Mouse (Mus musculus) CH12.LX (cell line): ENCODE results near the gene Htt. TPM values are rescaled to one million over a fixed set of nuclear protein-coding genes. Genes with fewer than 3 reads are reported as not detected.

ENCODE experiments used
- DNase-seq: peaks from one replicate; pipeline ENCODE4 v3.0.0-alpha.2; 2013; ENCODE audit errors: extremely low read depth
- H3K27ac ChIP-seq: 2 replicates; pipeline ENCODE4 v1.5.1; 2012; ENCODE audit warnings: low read depth, mild to moderate bottlenecking, control low read depth, moderate library complexity; ENCODE audit not compliant: insufficient read depth
- H3K27me3 ChIP-seq: replicated peaks from 2 replicates; pipeline ENCODE3; 2012; ENCODE audit warnings: inconsistent platforms
- H3K36me3 ChIP-seq, 2 experiments: replicated peaks in 1 of 2; 2 replicates each; pipeline versions ENCODE3 to v1.6.1; 2012; ENCODE audit warnings: inconsistent platforms in 1 of 2, low read length in 1 of 2, mild to moderate bottlenecking in 1 of 2, mixed read lengths in 1 of 2, moderate library complexity in 1 of 2; ENCODE audit not compliant: control insufficient read depth in 1 of 2, insufficient read depth in 1 of 2
- H3K4me1 ChIP-seq, 2 experiments: 2 replicates each; pipeline ENCODE4 v1.6.1; 2012; ENCODE audit warnings: inconsistent platforms in 1 of 2, moderate library complexity in 1 of 2; ENCODE audit not compliant: insufficient read depth in 2 of 2, control insufficient read depth in 1 of 2
- H3K4me2 ChIP-seq: 2 replicates; pipeline ENCODE4 v1.6.1; 2012; ENCODE audit warnings: low read depth, mild to moderate bottlenecking, control low read depth; ENCODE audit not compliant: poor library complexity, insufficient read depth, severe bottlenecking
- H3K4me3 ChIP-seq, 3 experiments: fragments of 150-350 bp in 1 of 3; sonication (generic) in 1 of 3; replicated peaks in 1 of 3; 2 replicates each; pipeline versions ENCODE3 to v1.5.1; 2011 to 2012; ENCODE audit warnings: low read depth in 2 of 3, low read length in 2 of 3, mild to moderate bottlenecking in 2 of 3, moderate library complexity in 2 of 3, control low read depth in 1 of 3, improper control_type of control experiment in 1 of 3, inconsistent platforms in 1 of 3, mixed read lengths in 1 of 3; ENCODE audit not compliant: poor library complexity in 1 of 3
- H3K79me2 ChIP-seq: replicated peaks from 2 replicates; pipeline ENCODE4 v1.6.1; 2012; ENCODE audit warnings: mild to moderate bottlenecking, moderate library complexity; ENCODE audit not compliant: control insufficient read depth, poor library complexity, insufficient read depth, severe bottlenecking; ENCODE audit errors: extremely low read depth
- H3K9ac ChIP-seq: 2 replicates; pipeline ENCODE4 v1.6.1; 2012; ENCODE audit warnings: low read depth, mild to moderate bottlenecking, control low read depth, moderate library complexity; ENCODE audit not compliant: insufficient read depth
- H3K9me3 ChIP-seq: replicated peaks from 2 replicates; pipeline ENCODE3; 2012; ENCODE audit warnings: low read length, inconsistent platforms, mixed read lengths
- BHLHE40 ChIP-seq: IDR thresholded peaks from 2 replicates; pipeline ENCODE4 v1.6.1; 2011; ENCODE audit warnings: mild to moderate bottlenecking, low read depth, low read length, improper control_type of control experiment
- CHD1 ChIP-seq: IDR thresholded peaks from 2 replicates; pipeline ENCODE4 v1.6.1; 2012; ENCODE audit warnings: low read depth, low read length, improper control_type of control experiment, inconsistent platforms
- CTCF ChIP-seq, 2 experiments: IDR thresholded peaks in 1 of 2; conservative IDR thresholded peaks in 1 of 2; 2 replicates each; pipeline ENCODE4 v1.5.1; 2011 to 2012; ENCODE audit warnings: low read depth in 2 of 2, low read length in 2 of 2, improper control_type of control experiment in 1 of 2, inconsistent platforms in 1 of 2, mild to moderate bottlenecking in 1 of 2, moderate library complexity in 1 of 2
- E2F4 ChIP-seq: IDR thresholded peaks from 2 replicates; pipeline ENCODE4 v1.6.1; 2011; ENCODE audit warnings: low read depth, low read length, improper control_type of control experiment; ENCODE audit not compliant: insufficient replicate concordance
- EP300 ChIP-seq: IDR thresholded peaks from 2 replicates; pipeline ENCODE4 v1.6.1; 2011; ENCODE audit warnings: low read length, improper control_type of control experiment
- ETS1 ChIP-seq: conservative IDR thresholded peaks from 2 replicates; pipeline ENCODE4 v1.6.1; 2012; ENCODE audit warnings: low read depth, mild to moderate bottlenecking, inconsistent platforms, low read length, improper control_type of control experiment, moderate library complexity
- GABPA ChIP-seq: IDR thresholded peaks from 2 replicates; pipeline ENCODE4 v1.6.1; 2012; ENCODE audit warnings: low read depth, low read length, improper control_type of control experiment, inconsistent platforms; ENCODE audit not compliant: insufficient replicate concordance
- HCFC1 ChIP-seq: IDR thresholded peaks from 2 replicates; pipeline ENCODE4 v1.6.1; 2012; ENCODE audit warnings: low read depth, mild to moderate bottlenecking, inconsistent platforms, low read length, improper control_type of control experiment
- IRF4 ChIP-seq: IDR thresholded peaks from 2 replicates; pipeline ENCODE4 v1.6.1; 2014; ENCODE audit warnings: low read depth, mild to moderate bottlenecking, inconsistent platforms, low read length, improper control_type of control experiment
- MAFK ChIP-seq: IDR thresholded peaks from 2 replicates; pipeline ENCODE4 v1.6.1; 2011; ENCODE audit warnings: low read length, improper control_type of control experiment; ENCODE audit not compliant: insufficient replicate concordance
- MAX ChIP-seq: IDR thresholded peaks from 2 replicates; pipeline ENCODE4 v1.6.1; 2011; ENCODE audit warnings: low read length, improper control_type of control experiment
- MAZ ChIP-seq: IDR thresholded peaks from 2 replicates; pipeline ENCODE4 v1.6.1; 2012; ENCODE audit warnings: low read depth, mild to moderate bottlenecking, inconsistent platforms, low read length, improper control_type of control experiment, moderate library complexity
- MXI1 ChIP-seq: IDR thresholded peaks from 2 replicates; pipeline ENCODE4 v1.6.1; 2011; ENCODE audit warnings: mild to moderate bottlenecking, low read depth, low read length, improper control_type of control experiment
- NRF1 ChIP-seq: IDR thresholded peaks from 2 replicates; pipeline ENCODE4 v1.6.1; 2014; ENCODE audit warnings: low read depth, mild to moderate bottlenecking, inconsistent platforms, low read length, improper control_type of control experiment, moderate library complexity
- POLR2A ChIP-seq: IDR thresholded peaks from 2 replicates; pipeline ENCODE4 v1.6.1; 2011; ENCODE audit warnings: low read depth, mild to moderate bottlenecking, improper control_type of control experiment, low read length
- POLR2AphosphoS2 ChIP-seq: IDR thresholded peaks from 2 replicates; pipeline ENCODE4 v1.6.1; 2011; ENCODE audit warnings: low read depth, low read length, improper control_type of control experiment
- RCOR1 ChIP-seq: conservative IDR thresholded peaks from 2 replicates; pipeline ENCODE4 v1.6.1; 2012; ENCODE audit warnings: low read depth, mild to moderate bottlenecking, inconsistent platforms, low read length, improper control_type of control experiment
- TBP ChIP-seq: conservative IDR thresholded peaks from 2 replicates; pipeline ENCODE4 v1.6.1; 2011; ENCODE audit warnings: low read depth, low read length, improper control_type of control experiment
- TCF12 ChIP-seq: IDR thresholded peaks from 2 replicates; pipeline ENCODE4 v1.6.1; 2014; ENCODE audit warnings: low read depth, mild to moderate bottlenecking, inconsistent platforms, low read length, improper control_type of control experiment
- UBTF ChIP-seq: IDR thresholded peaks from 2 replicates; pipeline ENCODE4 v1.6.1; 2012; ENCODE audit warnings: low read depth, mild to moderate bottlenecking, inconsistent platforms, low read length, improper control_type of control experiment, moderate library complexity
- USF2 ChIP-seq: conservative IDR thresholded peaks from 2 replicates; pipeline ENCODE4 v1.6.1; 2011; ENCODE audit warnings: low read depth, low read length, improper control_type of control experiment
- ZC3H11A ChIP-seq: IDR thresholded peaks from 2 replicates; pipeline ENCODE4 v1.6.1; 2012; ENCODE audit warnings: low read depth, mild to moderate bottlenecking, inconsistent platforms, low read length, improper control_type of control experiment
- dilution Hi-C: fragments of 300-500 bp; cut with MboI; formaldehyde crosslinking; loops from 2 replicates; pipeline ENCODE4 v1.14.3; 2020; ENCODE audit warnings: low sequenced_read_pairs; ENCODE audit not compliant: extremely low pct_unique_long_range_greater_than_20kb, extremely low pct_ligation_motif_present
- in situ Hi-C: fragments of 300-500 bp; cut with MboI; formaldehyde crosslinking; loops from 3 replicates; pipeline ENCODE4 v1.14.3; 2019; ENCODE audit warnings: low sequenced_read_pairs, low pct_ligation_motif_present, low pct_unique_long_range_greater_than_20kb, mixed read lengths
- polyA plus RNA-seq: library from polyadenylated mRNA; unstranded; fragments of >175 nt; gene quantifications from 2 replicates; pipeline ENCODE4 v1.2.1, GENCODE M21; 2012; ENCODE audit warnings: low read depth; ENCODE audit not compliant: insufficient read length
- total RNA-seq, 2 experiments: library from RNA; depleted of rRNA; stranded (reverse); fragments of 300-350 nt in 1 of 2; fragments of >200 nt in 1 of 2; gene quantifications; 2 replicates each; pipeline ENCODE4 v1.2.3; 2012 to 2014

Gene Htt
- total and polyA plus RNA-seq, 3 experiments, result 10.2 to 18.1 (median 18.1) TPM

- H3K4me2 ChIP-seq, result no peak overlapping the region
- H3K79me2 ChIP-seq, result no peaks in the 10 kb centered on the region
- DNase-seq, result no peak
- H3K27me3 ChIP-seq, result no peaks in the 10 kb centered on the region
- H3K9ac ChIP-seq, result no peak overlapping the region
- H3K4me1 ChIP-seq, result peaks cover 0 to 7% of the 10 kb centered on the region in 2 experiments; a peak in 1 of 4 replicates
- in situ Hi-C loops, result loop anchor here (5.0 kb wide), 1 partner anchor 119 kb away; no protein-coding TSS in a partner anchor
- H3K36me3 ChIP-seq, result peaks cover 6 to 27% of the 10 kb centered on the region in 2 experiments
- dilution Hi-C loops, result no loop called here
- H3K9me3 ChIP-seq, result no peaks in the 10 kb centered on the region
- H3K4me3 ChIP-seq, result no peak overlapping the region
- TF ChIP-seq HCFC1 (no peak), POLR2A (no peak), BHLHE40 (no peak), NRF1 (no peak), ETS1 (no peak), MAFK (no peak), MAX (no peak), E2F4 (no peak), MAZ (no peak)
- H3K27ac ChIP-seq, result no peak overlapping the region
Observed at GRCm38 (mm10) chr5:34918785-34919184, 157.2 kb downstream of the Htt start.

DNA sequence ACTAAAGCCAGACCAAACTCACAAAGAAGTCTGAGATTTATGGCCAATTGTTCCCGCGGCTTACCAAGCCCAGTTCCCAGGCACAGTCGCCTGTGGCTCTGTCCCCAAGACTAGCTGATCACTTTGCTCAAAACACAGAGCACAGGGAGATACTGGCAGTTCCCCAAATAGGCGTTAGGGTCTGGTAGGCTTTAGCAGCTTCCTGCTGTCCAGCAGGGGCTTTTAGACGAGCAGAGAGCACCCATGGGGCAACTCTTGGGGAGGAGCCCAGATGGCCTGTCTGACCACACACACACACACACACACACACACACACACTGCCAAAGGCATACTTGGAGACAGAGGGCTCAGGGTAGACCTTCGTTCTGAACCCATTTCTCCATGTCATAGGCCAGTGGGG is 161.0 kb downstream of the Htt start:
- dilution Hi-C loops, result no loop called here

More for the DNA sequence above, 161.0 kb downstream of the Htt start:
- Histone ChIP-seq H3K79me2 (no peaks in the 10 kb centered on the region), H3K36me3 (peaks cover 6 to 38% of the 10 kb centered on the region in 2 experiments), H3K27ac (no peak overlapping the region), H3K4me2 (no peak overlapping the region), H3K4me3 (no peak overlapping the region), H3K9ac (no peak overlapping the region), H3K27me3 (no peaks in the 10 kb centered on the region), H3K4me1 (peaks cover 3 to 12% of the 10 kb centered on the region in 2 experiments; a peak in 2 of 4 replicates), H3K9me3 (no peaks in the 10 kb centered on the region)
- DNase-seq, result no peak
- no peak for TF ChIP-seq MXI1
- TF ChIP-seq ZC3H11A, result no peak
- no peak for TF ChIP-seq UBTF
- no peak for TF ChIP-seq E2F4
- TF ChIP-seq TBP, result no peak
- TF ChIP-seq POLR2AphosphoS2, result no peak
- no peak for TF ChIP-seq GABPA
- TF ChIP-seq USF2, result no peak
- no peak for TF ChIP-seq RCOR1
- no peak for TF ChIP-seq MAZ
- no peak for TF ChIP-seq TCF12
- TF ChIP-seq CHD1, result no peak
- no peak for TF ChIP-seq CTCF (conservative IDR thresholded peaks at IDR 0.05 in 1 of 2, IDR thresholded peaks at IDR 0.05 in 1 of 2; ENCODE audit: low read depth in 2 of 2, low read length in 2 of 2)
- no peak for TF ChIP-seq IRF4
- TF ChIP-seq EP300, result no peak
- in situ Hi-C loops, result no loop called here
